Mouse (Mus musculus) heart, embryonic 10.5 days (tissue): ENCODE data around the gene Fut8. TPM values are rescaled to one million over a fixed set of nuclear protein-coding genes. Genes with fewer than 3 reads are reported as not detected.

Experiments
- DNase-seq: peaks from one replicate; pipeline ENCODE4 v3.0.0-alpha.2; 2017; ENCODE audit warnings: low spot score
- H3K27ac ChIP-seq: fragments of 300-500 bp; sonication (generic); 2 replicates; pipeline ENCODE4 v1.5.1; 2016; ENCODE audit warnings: mild to moderate bottlenecking
- H3K27me3 ChIP-seq: fragments of 300-500 bp; sonication (generic); 2 replicates; pipeline ENCODE4 v1.6.1; 2016; ENCODE audit warnings: mild to moderate bottlenecking; ENCODE audit not compliant: poor library complexity, insufficient read depth, severe bottlenecking
- H3K36me3 ChIP-seq: fragments of 300-500 bp; sonication (generic); 2 replicates; pipeline ENCODE4 v1.6.1; 2016; ENCODE audit warnings: mild to moderate bottlenecking, moderate library complexity
- H3K4me1 ChIP-seq: fragments of 300-500 bp; sonication (generic); 2 replicates; pipeline ENCODE4 v1.6.1; 2016; ENCODE audit warnings: mild to moderate bottlenecking
- H3K4me3 ChIP-seq: fragments of 300-500 bp; sonication (generic); 2 replicates; pipeline ENCODE4 v1.5.1; 2016; ENCODE audit warnings: mild to moderate bottlenecking, moderate library complexity
- H3K9me3 ChIP-seq: fragments of 300-500 bp; sonication (generic); 2 replicates; pipeline ENCODE4 v1.6.1; 2016; ENCODE audit warnings: mild to moderate bottlenecking, moderate library complexity
- WGBS: fragments of 180-500 bp; shearing (Covaris S2); methylation state at CpG from one replicate; pipeline ENCODE4 v1.1.7; 2016; 5-methylcytosine and 5-hydroxymethylcytosine counted together
- polyA plus RNA-seq: library from polyadenylated mRNA; unstranded; fragments of >200 nt; fragmentation: Nextera tagmentation; extraction: Ambion mirVana; gene quantifications from 2 replicates; pipeline ENCODE4 v1.2.1, GENCODE M21; 2016

Gene Fut8
- polyA plus RNA-seq, 1 experiment from 2014 or later, result 21.6 TPM

- WGBS, result 79% methylated on average over 5 of the region's 5 CpGs
- H3K27ac ChIP-seq, result no peak overlapping the region
- no peaks in the 10 kb centered on the region for H3K27me3 ChIP-seq
- no peak for DNase-seq
- H3K36me3 ChIP-seq, result no peaks in the 10 kb centered on the region
- no peaks in the 10 kb centered on the region for H3K9me3 ChIP-seq
- H3K4me3 ChIP-seq, result no peak overlapping the region
- no peaks in the 10 kb centered on the region for H3K4me1 ChIP-seq
Observed at GRCm38 (mm10) chr12:77206852-77207251, 31.1 kb upstream of the Fut8 start.

GRCm38 (mm10) chr12:77208056-77208455, 29.9 kb upstream of the Fut8 start:
- no peak for DNase-seq
- Histone ChIP-seq H3K27ac (no peak overlapping the region), H3K9me3 (no peaks in the 10 kb centered on the region), H3K36me3 (no peaks in the 10 kb centered on the region), H3K4me1 (no peaks in the 10 kb centered on the region), H3K4me3 (no peak overlapping the region), H3K27me3 (no peaks in the 10 kb centered on the region)
- WGBS, result 91% methylated on average over 2 of the region's 2 CpGs

GRCm38 (mm10) chr12:77208576-77209180, 29.2 kb upstream of the Fut8 start:
- DNase-seq, result no peak
- H3K27ac ChIP-seq, result no peak overlapping the region
- H3K36me3 ChIP-seq, result no peaks in the 10 kb centered on the region
- H3K4me1 ChIP-seq, result no peaks in the 10 kb centered on the region
- H3K4me3 ChIP-seq, result no peak overlapping the region
- 66% methylated on average over 5 of the region's 5 CpGs for WGBS
- no peaks in the 10 kb centered on the region for H3K27me3 ChIP-seq
- no peaks in the 10 kb centered on the region for H3K9me3 ChIP-seq

- Histone ChIP-seq H3K27me3 (no peaks in the 10 kb centered on the region), H3K27ac (no peak overlapping the region), H3K4me1 (peaks cover 3% of the 10 kb centered on the region; the same call in 1 of the 2 replicates), H3K36me3 (no peaks in the 10 kb centered on the region), H3K9me3 (no peaks in the 10 kb centered on the region), H3K4me3 (no peak overlapping the region)
- 84% methylated on average over 7 of the region's 7 CpGs for WGBS
- no peak for DNase-seq
Observed at GRCm38 (mm10) chr12:77211695-77212208, 26.2 kb upstream of the Fut8 start.

GRCm38 (mm10) chr12:77213896-77214564, 23.9 kb upstream of the Fut8 start:
- H3K4me3 ChIP-seq, result no peak overlapping the region
- WGBS, result 74% methylated on average over 6 of the region's 6 CpGs
- no peak for DNase-seq
- H3K27ac ChIP-seq, result no peak overlapping the region
- peaks cover 4% of the 10 kb centered on the region; the same call in 1 of the 2 replicates for H3K4me1 ChIP-seq
- no peaks in the 10 kb centered on the region for H3K27me3 ChIP-seq
- H3K9me3 ChIP-seq, result no peaks in the 10 kb centered on the region
- no peaks in the 10 kb centered on the region for H3K36me3 ChIP-seq

GRCm38 (mm10) chr12:77214565-77214909, 23.4 kb upstream of the Fut8 start:
- DNase-seq, result no peak
- WGBS, result 89% methylated on average over 3 of the region's 3 CpGs
- no peak overlapping the region for H3K4me3 ChIP-seq
- H3K36me3 ChIP-seq, result no peaks in the 10 kb centered on the region
- H3K27ac ChIP-seq, result no peak overlapping the region
- H3K9me3 ChIP-seq, result no peaks in the 10 kb centered on the region
- H3K4me1 ChIP-seq, result peaks cover 4% of the 10 kb centered on the region; the same call in 1 of the 2 replicates
- H3K27me3 ChIP-seq, result no peaks in the 10 kb centered on the region

GRCm38 (mm10) chr12:77216511-77217192, 21.3 kb upstream of the Fut8 start:
- no peak overlapping the region for H3K27ac ChIP-seq
- no peaks in the 10 kb centered on the region for H3K9me3 ChIP-seq
- WGBS, result 50% methylated on average over 11 of the region's 11 CpGs
- DNase-seq, result no peak
- H3K4me3 ChIP-seq, result no peak overlapping the region
- H3K36me3 ChIP-seq, result no peaks in the 10 kb centered on the region
- H3K4me1 ChIP-seq, result peaks cover 4% of the 10 kb centered on the region; the same call in 1 of the 2 replicates
- 0 out of 2 replicates have a peak, but pooled peaks cover under 1% of the 10 kb centered on the region for H3K27me3 ChIP-seq

- 60% methylated on average over 5 of the region's 5 CpGs for WGBS
- no peak overlapping the region for H3K27ac ChIP-seq
- 0 out of 2 replicates have a peak, but pooled peaks cover 4% of the 10 kb centered on the region for H3K27me3 ChIP-seq
- no peaks in the 10 kb centered on the region for H3K36me3 ChIP-seq
- H3K4me3 ChIP-seq, result no peak overlapping the region
- no peak for DNase-seq
- H3K9me3 ChIP-seq, result no peaks in the 10 kb centered on the region
- peaks cover 4% of the 10 kb centered on the region; the same call in 1 of the 2 replicates for H3K4me1 ChIP-seq
Observed at GRCm38 (mm10) chr12:77220616-77221015, 17.3 kb upstream of the Fut8 start.

- Histone ChIP-seq H3K36me3 (no peaks in the 10 kb centered on the region), H3K4me1 (no peaks in the 10 kb centered on the region), H3K4me3 (no peak overlapping the region), H3K27ac (no peak overlapping the region), H3K27me3 (0 out of 2 replicates have a peak, but pooled peaks cover 4% of the 10 kb centered on the region), H3K9me3 (no peaks in the 10 kb centered on the region)
- 80% methylated on average over 6 of the region's 6 CpGs for WGBS
- DNase-seq, result no peak
Observed at GRCm38 (mm10) chr12:77222272-77222874, 15.6 kb upstream of the Fut8 start.

- no peak for DNase-seq
- WGBS, result 91% methylated on average over 3 of the region's 3 CpGs
- Histone ChIP-seq H3K9me3 (no peaks in the 10 kb centered on the region), H3K4me1 (no peaks in the 10 kb centered on the region), H3K27ac (no peak overlapping the region), H3K27me3 (0 out of 2 replicates have a peak, but pooled peaks cover 4% of the 10 kb centered on the region), H3K4me3 (no peak overlapping the region), H3K36me3 (no peaks in the 10 kb centered on the region)
Observed at GRCm38 (mm10) chr12:77223595-77223994, 14.3 kb upstream of the Fut8 start.

- Histone ChIP-seq H3K36me3 (no peaks in the 10 kb centered on the region), H3K4me1 (no peaks in the 10 kb centered on the region), H3K27ac (no peak overlapping the region), H3K9me3 (no peaks in the 10 kb centered on the region), H3K4me3 (no peak overlapping the region), H3K27me3 (0 out of 2 replicates have a peak, but pooled peaks cover 4% of the 10 kb centered on the region)
- 73% methylated on average over 4 of the region's 4 CpGs for WGBS
- DNase-seq, result no peak
Observed at GRCm38 (mm10) chr12:77224121-77224520, 13.8 kb upstream of the Fut8 start.

- 67% methylated on average over 4 of the region's 4 CpGs for WGBS
- H3K27ac ChIP-seq, result no peak overlapping the region
Observed at GRCm38 (mm10) chr12:77224891-77225290, 13.0 kb upstream of the Fut8 start.

More at GRCm38 (mm10) chr12:77224891-77225290, 13.0 kb upstream of the Fut8 start:
- Histone ChIP-seq H3K4me3 (no peak overlapping the region), H3K27me3 (0 out of 2 replicates have a peak, but pooled peaks cover 4% of the 10 kb centered on the region), H3K36me3 (no peaks in the 10 kb centered on the region), H3K9me3 (no peaks in the 10 kb centered on the region), H3K4me1 (no peaks in the 10 kb centered on the region)
- no peak for DNase-seq
